Mouse (Mus musculus): ENCODE results near the gene Naga.

- no peak for TF ChIP-seq CTCF (IDR thresholded peaks at IDR 0.05; ENCODE audit: low read depth, low read length)
- TF ChIP-seq TAL1 (conservative IDR thresholded peaks at IDR 0.05; ENCODE audit: low read depth, low read length), result no peak
- no peak for TF ChIP-seq GATA1 (IDR thresholded peaks at IDR 0.05; ENCODE audit: borderline replicate concordance, low read length)
Observed at GRCm38 (mm10) chr15:82375855-82376254, 37.1 kb upstream of the Naga start.
